Mouse (Mus musculus) limb, embryonic 15.5 days (tissue): ENCODE results near the gene Mok. TPM values are rescaled to one million over a fixed set of nuclear protein-coding genes. Genes with fewer than 3 reads are reported as not detected.

ENCODE experiments used
- ATAC-seq: fragments of 200-750 bp; cut with Nextera tagmentation; 2 replicates; pipeline ENCODE4 v1.8.0; 2017; ENCODE audit warnings: low read depth, moderate TSS enrichment; ENCODE audit not compliant: insufficient number of reproducible peaks, low FRiP score, low TSS enrichment
- H3K27ac ChIP-seq: fragments of 300-500 bp; sonication (generic); 2 replicates; pipeline ENCODE4 v1.5.1; 2015; ENCODE audit warnings: moderate library complexity, mild to moderate bottlenecking, inconsistent platforms
- H3K27me3 ChIP-seq: fragments of 300-500 bp; sonication (generic); 2 replicates; pipeline ENCODE4 v1.6.1; 2015; ENCODE audit warnings: inconsistent platforms
- H3K36me3 ChIP-seq: fragments of 300-500 bp; sonication (generic); 2 replicates; pipeline ENCODE4 v1.6.1; 2015; ENCODE audit warnings: inconsistent platforms
- H3K4me1 ChIP-seq: fragments of 300-500 bp; sonication (generic); 2 replicates; pipeline ENCODE4 v1.6.1; 2015; ENCODE audit warnings: inconsistent platforms
- H3K4me2 ChIP-seq: fragments of 300-500 bp; sonication (generic); 2 replicates; pipeline ENCODE4 v1.6.1; 2015; ENCODE audit warnings: mild to moderate bottlenecking, inconsistent platforms
- H3K4me3 ChIP-seq: fragments of 300-500 bp; sonication (generic); 2 replicates; pipeline ENCODE4 v1.5.1; 2015; ENCODE audit warnings: mild to moderate bottlenecking, inconsistent platforms
- H3K9ac ChIP-seq: fragments of 300-500 bp; sonication (generic); 2 replicates; pipeline ENCODE4 v1.6.1; 2015; ENCODE audit warnings: inconsistent platforms
- H3K9me3 ChIP-seq: fragments of 300-500 bp; sonication (generic); 2 replicates; pipeline ENCODE4 v1.6.1; 2016; ENCODE audit warnings: inconsistent platforms
- WGBS: fragments of 180-500 bp; shearing (Covaris S2); methylation state at CpG from one replicate; pipeline ENCODE4 v1.1.7; 2015; 5-methylcytosine and 5-hydroxymethylcytosine counted together
- polyA plus RNA-seq: library from polyadenylated mRNA; unstranded; fragments of >200 nt; fragmentation: Nextera tagmentation; extraction: Ambion mirVana; gene quantifications from 2 replicates; pipeline ENCODE4 v1.2.1, GENCODE M21; 2015

Mok gene
- polyA plus RNA-seq, result 3.6 and 4.3 TPM in 2 replicates

GRCm38 (mm10) chr12:110840348-110841198, at the start of gene Mok:
Mok (minus strand) TSS chr12:110840939.
- peak within 1 kb of the TSS; percentile 64 for H3K4me2 ChIP-seq
- peaks cover 22% of the 10 kb centered on the region for H3K4me1 ChIP-seq
- under 1% methylated on average over 71 of the region's 71 CpGs for WGBS
- H3K4me3 ChIP-seq, result peak within 1 kb of the TSS; percentile 80
- 0 out of 2 replicates have a peak, but pooled peaks cover 4% of the 10 kb centered on the region for H3K27me3 ChIP-seq
- H3K9me3 ChIP-seq, result no peaks in the 10 kb centered on the region
- no peaks in the 10 kb centered on the region for H3K36me3 ChIP-seq
- peak within 1 kb of the TSS; percentile 44 for H3K9ac ChIP-seq
- peak; percentile 81 for ATAC-seq
- 0 out of 2 replicates have a peak within 1 kb of the TSS, but pooled peaks have one; percentile 24 for H3K27ac ChIP-seq

GRCm38 (mm10) chr12:110889036-110890020, 48.6 kb upstream of the Mok start, which contains the start of the genes Cinp and Tecpr2:
Cinp (minus strand) TSS chr12:110889145.
Tecpr2 (plus strand) TSS chr12:110889264.
- H3K27me3 ChIP-seq, result no peaks in the 10 kb centered on the region
- peak; percentile 98 for ATAC-seq
- peak within 1 kb of the TSS; percentile 91 for H3K4me2 ChIP-seq
- H3K4me1 ChIP-seq, result peaks cover 21% of the 10 kb centered on the region
- WGBS, result under 1% methylated on average over 73 of the region's 74 CpGs
- peak within 1 kb of the TSS; percentile 73 for H3K9ac ChIP-seq
- H3K27ac ChIP-seq, result peak within 1 kb of the TSS; percentile 90
- H3K9me3 ChIP-seq, result no peaks in the 10 kb centered on the region
- H3K36me3 ChIP-seq, result no peaks in the 10 kb centered on the region
- peak within 1 kb of the TSS; percentile 91 for H3K4me3 ChIP-seq

- WGBS, result under 1% methylated on average over 25 of the region's 25 CpGs
- Histone ChIP-seq H3K4me1 (peaks cover 21% of the 10 kb centered on the region), H3K27ac (peak overlapping the region; percentile 22; the same call in 1 of the 2 replicates), H3K9ac (peak overlapping the region; percentile 73), H3K27me3 (no peaks in the 10 kb centered on the region), H3K9me3 (no peaks in the 10 kb centered on the region), H3K4me3 (peak overlapping the region; percentile 91), H3K36me3 (peaks cover 3% of the 10 kb centered on the region), H3K4me2 (peak overlapping the region; percentile 91)
- peak; percentile 33 for ATAC-seq
Observed at GRCm38 (mm10) chr12:110888606-110889005, 47.9 kb upstream of the Mok start.

GRCm38 (mm10) chr12:110888106-110888505, 47.4 kb upstream of the Mok start:
- WGBS, result 41% methylated on average over 12 of the region's 12 CpGs
- Histone ChIP-seq H3K27me3 (no peaks in the 10 kb centered on the region), H3K9me3 (no peaks in the 10 kb centered on the region)

GRCm38 (mm10) chr12:110885251-110885650, 44.5 kb upstream of the Mok start:
- Histone ChIP-seq H3K9me3 (no peaks in the 10 kb centered on the region), H3K36me3 (peaks cover 31% of the 10 kb centered on the region), H3K4me2 (no peak overlapping the region), H3K27me3 (no peaks in the 10 kb centered on the region), H3K9ac (no peak overlapping the region), H3K4me1 (peaks cover 19% of the 10 kb centered on the region), H3K27ac (no peak overlapping the region), H3K4me3 (no peak overlapping the region)
- no peak for ATAC-seq
- WGBS, result 92% methylated on average over 2 of the region's 2 CpGs

More at GRCm38 (mm10) chr12:110888106-110888505, 47.4 kb upstream of the Mok start:
- peak overlapping the region; percentile 73 for H3K9ac ChIP-seq
- ATAC-seq, result no peak
- H3K4me3 ChIP-seq, result peak overlapping the region; percentile 91
- H3K27ac ChIP-seq, result peak overlapping the region; percentile 22; the same call in 1 of the 2 replicates
- peaks cover 7% of the 10 kb centered on the region for H3K36me3 ChIP-seq
- peak overlapping the region; percentile 91 for H3K4me2 ChIP-seq
- peaks cover 21% of the 10 kb centered on the region for H3K4me1 ChIP-seq

- no peak overlapping the region for H3K4me2 ChIP-seq
- H3K4me1 ChIP-seq, result no peaks in the 10 kb centered on the region
- no peak overlapping the region for H3K9ac ChIP-seq
- H3K9me3 ChIP-seq, result no peaks in the 10 kb centered on the region
- no peaks in the 10 kb centered on the region for H3K27me3 ChIP-seq
- H3K4me3 ChIP-seq, result no peak overlapping the region
- 82% methylated on average over 7 of the region's 7 CpGs for WGBS
- no peak overlapping the region for H3K27ac ChIP-seq
- ATAC-seq, result no peak
- peaks cover 54% of the 10 kb centered on the region for H3K36me3 ChIP-seq
Observed at GRCm38 (mm10) chr12:110882291-110882690, 41.6 kb upstream of the Mok start.

- ATAC-seq, result no peak
- WGBS, result 90% methylated on average over 2 of the region's 2 CpGs
- Histone ChIP-seq H3K9me3 (no peaks in the 10 kb centered on the region), H3K9ac (no peak overlapping the region), H3K4me3 (no peak overlapping the region), H3K27ac (no peak overlapping the region), H3K27me3 (no peaks in the 10 kb centered on the region), H3K4me2 (no peak overlapping the region), H3K36me3 (peaks cover 90% of the 10 kb centered on the region), H3K4me1 (no peaks in the 10 kb centered on the region)
Observed at GRCm38 (mm10) chr12:110875351-110875750, 34.6 kb upstream of the Mok start.

GRCm38 (mm10) chr12:110871247-110871646, 30.5 kb upstream of the Mok start:
- Histone ChIP-seq H3K27me3 (no peaks in the 10 kb centered on the region), H3K4me3 (no peak overlapping the region), H3K36me3 (peaks cover 94% of the 10 kb centered on the region), H3K27ac (no peak overlapping the region), H3K9me3 (no peaks in the 10 kb centered on the region), H3K4me1 (no peaks in the 10 kb centered on the region), H3K9ac (no peak overlapping the region), H3K4me2 (no peak overlapping the region)
- no peak for ATAC-seq
- 92% methylated on average over 5 of the region's 5 CpGs for WGBS

- Histone ChIP-seq H3K27me3 (no peaks in the 10 kb centered on the region), H3K4me2 (no peak overlapping the region), H3K27ac (no peak overlapping the region), H3K4me1 (no peaks in the 10 kb centered on the region), H3K9me3 (no peaks in the 10 kb centered on the region), H3K9ac (no peak overlapping the region), H3K4me3 (no peak overlapping the region), H3K36me3 (peaks cover 93% of the 10 kb centered on the region)
- 85% methylated on average over 4 of the region's 4 CpGs for WGBS
- no peak for ATAC-seq
Observed at GRCm38 (mm10) chr12:110870107-110870506, 29.4 kb upstream of the Mok start.

- Histone ChIP-seq H3K9ac (no peak overlapping the region), H3K27ac (no peak overlapping the region), H3K4me2 (no peak overlapping the region), H3K36me3 (peaks cover 85% of the 10 kb centered on the region), H3K4me3 (no peak overlapping the region), H3K4me1 (no peaks in the 10 kb centered on the region), H3K9me3 (no peaks in the 10 kb centered on the region), H3K27me3 (no peaks in the 10 kb centered on the region)
- ATAC-seq, result no peak
- 82% methylated on average over 10 of the region's 10 CpGs for WGBS
Observed at GRCm38 (mm10) chr12:110865989-110866388, 25.2 kb upstream of the Mok start.

GRCm38 (mm10) chr12:110865571-110865970, 24.8 kb upstream of the Mok start:
- Histone ChIP-seq H3K27me3 (no peaks in the 10 kb centered on the region), H3K9me3 (no peaks in the 10 kb centered on the region)
- 75% methylated on average over 6 of the region's 6 CpGs for WGBS

More at GRCm38 (mm10) chr12:110865571-110865970, 24.8 kb upstream of the Mok start:
- Histone ChIP-seq H3K4me1 (no peaks in the 10 kb centered on the region), H3K27ac (no peak overlapping the region), H3K9ac (no peak overlapping the region), H3K4me2 (no peak overlapping the region), H3K4me3 (no peak overlapping the region), H3K36me3 (peaks cover 85% of the 10 kb centered on the region)
- ATAC-seq, result no peak
